Mouse (Mus musculus): ENCODE data around the gene Sema5a. TPM values are rescaled to one million over a fixed set of nuclear protein-coding genes. Genes with fewer than 3 reads are reported as not detected.

Sema5a gene
- total and polyA plus RNA-seq, 3 experiments, result 0.17 to 0.27 (median 0.17) TPM

GRCm38 (mm10) chr15:32532539-32532938 lies 287.9 kb downstream of the Sema5a start:
- no peaks in the 10 kb centered on the region; the same call in 1 of the 2 replicates for H3K79me2 ChIP-seq (replicated peaks; ENCODE audit: control insufficient read depth, extremely low read depth, insufficient read depth, poor library complexity, severe bottlenecking)
- TF ChIP-seq ZNF384 (IDR thresholded peaks at IDR 0.05; ENCODE audit: low read depth, low read length) (no peak), RAD21 (IDR thresholded peaks at IDR 0.05; ENCODE audit: low read depth, low read length) (no peak), NRF1 (IDR thresholded peaks at IDR 0.05; ENCODE audit: low read depth, low read length) (no peak), MAZ (IDR thresholded peaks at IDR 0.05; ENCODE audit: low read depth, low read length) (no peak), ETS1 (conservative IDR thresholded peaks at IDR 0.05; ENCODE audit: low read depth, low read length) (no peak), EP300 (IDR thresholded peaks at IDR 0.05; ENCODE audit: low read length) (no peak), MEF2A (IDR thresholded peaks at IDR 0.05; ENCODE audit: borderline replicate concordance, low read depth, low read length) (no peak), CHD1 (IDR thresholded peaks at IDR 0.05; ENCODE audit: low read depth, low read length) (no peak), CHD2 (IDR thresholded peaks at IDR 0.05; ENCODE audit: low read length) (no peak), BHLHE40 (IDR thresholded peaks at IDR 0.05; ENCODE audit: low read depth, low read length) (no peak)
- no peaks in the 10 kb centered on the region for H3K36me3 ChIP-seq (replicated peaks in 1 of 2; ENCODE audit: control insufficient read depth in 1 of 2, insufficient read depth in 1 of 2, low read length in 1 of 2)
- in situ Hi-C loops (cut with MboI; ENCODE audit: low pct_ligation_motif_present, low pct_unique_long_range_greater_than_20kb, low sequenced_read_pairs) (no loop called here), dilution Hi-C loops (cut with MboI; ENCODE audit: extremely low pct_ligation_motif_present, extremely low pct_unique_long_range_greater_than_20kb, low sequenced_read_pairs) (no loop called here)
- no peak overlapping the region for H3K4me2 ChIP-seq (ENCODE audit: insufficient read depth, low read depth, poor library complexity, severe bottlenecking)
- DNase-seq (ENCODE audit: extremely low read depth), result no peak
- H3K9ac ChIP-seq (ENCODE audit: insufficient read depth, low read depth), result no peak overlapping the region
- no peak overlapping the region for H3K27ac ChIP-seq (ENCODE audit: insufficient read depth, low read depth)
- no peaks in the 10 kb centered on the region for H3K4me1 ChIP-seq (ENCODE audit: control insufficient read depth in 1 of 2, insufficient read depth in 2 of 2)
- no peaks in the 10 kb centered on the region for H3K9me3 ChIP-seq (replicated peaks; ENCODE audit: low read length)
- H3K4me3 ChIP-seq (replicated peaks in 1 of 3; ENCODE audit: low read depth in 2 of 3, low read length in 2 of 3, poor library complexity in 1 of 3), result no peak overlapping the region
- H3K27me3 ChIP-seq (replicated peaks), result no peaks in the 10 kb centered on the region

- in situ Hi-C loops (cut with MboI; ENCODE audit: low pct_ligation_motif_present, low pct_unique_long_range_greater_than_20kb, low sequenced_read_pairs) (no loop called here), dilution Hi-C loops (cut with MboI; ENCODE audit: extremely low pct_ligation_motif_present, extremely low pct_unique_long_range_greater_than_20kb, low sequenced_read_pairs) (no loop called here)
- Histone ChIP-seq H3K9ac (ENCODE audit: insufficient read depth, low read depth) (no peak overlapping the region), H3K79me2 (replicated peaks; ENCODE audit: control insufficient read depth, extremely low read depth, insufficient read depth, poor library complexity, severe bottlenecking) (no peaks in the 10 kb centered on the region; the same call in 1 of the 2 replicates), H3K27ac (ENCODE audit: insufficient read depth, low read depth) (no peak overlapping the region), H3K9me3 (replicated peaks; ENCODE audit: low read length) (no peaks in the 10 kb centered on the region), H3K4me2 (ENCODE audit: insufficient read depth, low read depth, poor library complexity, severe bottlenecking) (no peak overlapping the region), H3K4me1 (ENCODE audit: control insufficient read depth in 1 of 2, insufficient read depth in 2 of 2) (no peaks in the 10 kb centered on the region), H3K27me3 (replicated peaks) (no peaks in the 10 kb centered on the region), H3K36me3 (replicated peaks in 1 of 2; ENCODE audit: control insufficient read depth in 1 of 2, insufficient read depth in 1 of 2, low read length in 1 of 2) (no peaks in the 10 kb centered on the region), H3K4me3 (replicated peaks in 1 of 3; ENCODE audit: low read depth in 2 of 3, low read length in 2 of 3, poor library complexity in 1 of 3) (no peak overlapping the region)
- DNase-seq (ENCODE audit: extremely low read depth), result no peak
- TF ChIP-seq USF1 (IDR thresholded peaks at IDR 0.05; ENCODE audit: low read depth, low read length) (no peak), MAX (IDR thresholded peaks at IDR 0.05; ENCODE audit: low read length) (no peak), POLR2AphosphoS2 (IDR thresholded peaks at IDR 0.05; ENCODE audit: low read depth, low read length) (no peak), SIN3A (IDR thresholded peaks at IDR 0.05; ENCODE audit: low read length) (no peak), PAX5 (IDR thresholded peaks at IDR 0.05; ENCODE audit: low read length) (no peak), HCFC1 (IDR thresholded peaks at IDR 0.05; ENCODE audit: low read depth, low read length) (no peak), MXI1 (IDR thresholded peaks at IDR 0.05; ENCODE audit: low read depth, low read length) (no peak), CHD1 (IDR thresholded peaks at IDR 0.05; ENCODE audit: low read depth, low read length) (no peak), POLR2A (IDR thresholded peaks at IDR 0.05; ENCODE audit: low read depth, low read length) (no peak), ZKSCAN1 (IDR thresholded peaks at IDR 0.05; ENCODE audit: borderline replicate concordance, low read depth, low read length) (no peak), ZC3H11A (IDR thresholded peaks at IDR 0.05; ENCODE audit: low read depth, low read length) (no peak), CTCF (conservative IDR thresholded peaks at IDR 0.05 in 1 of 2, IDR thresholded peaks at IDR 0.05 in 1 of 2; ENCODE audit: low read depth in 2 of 2, low read length in 2 of 2) (no peak), UBTF (IDR thresholded peaks at IDR 0.05; ENCODE audit: low read depth, low read length) (no peak), NRF1 (IDR thresholded peaks at IDR 0.05; ENCODE audit: low read depth, low read length) (no peak)
These were observed 289.0 kb downstream of the Sema5a start for GRCm38 (mm10) chr15:32533541-32534080.

Data from CH12.LX (cell line).